Mouse (Mus musculus): ENCODE measurements around the gene Ranbp9.

GRCm38 (mm10) chr13:43516119-43516518 lies 35.0 kb upstream of the Ranbp9 start:
- TF ChIP-seq CTCF (IDR thresholded peaks at IDR 0.05; ENCODE audit: extremely low read depth, insufficient read length, insufficient replicate concordance, low read depth, low read length) (no peak), POLR2A (IDR thresholded peaks at IDR 0.05; ENCODE audit: low read depth, low read length) (no peak)

Data from small intestine, adult 2 months (tissue).